Mouse (Mus musculus) olfactory bulb, adult 2 months (tissue): ENCODE results near the gene Ago1.

Experiments
- CTCF ChIP-seq: fragments of 200-500 bp; IDR thresholded peaks from 2 replicates; pipeline ENCODE4 v1.5.1; 2012; ENCODE audit warnings: low read depth, mild to moderate bottlenecking, low read length, moderate library complexity; ENCODE audit not compliant: insufficient read depth
- POLR2A ChIP-seq: fragments of 200-500 bp; IDR thresholded peaks from 2 replicates; pipeline ENCODE4 v1.6.1; 2012; ENCODE audit warnings: mild to moderate bottlenecking, low read depth, low read length, moderate library complexity; ENCODE audit not compliant: insufficient read depth

DNA sequence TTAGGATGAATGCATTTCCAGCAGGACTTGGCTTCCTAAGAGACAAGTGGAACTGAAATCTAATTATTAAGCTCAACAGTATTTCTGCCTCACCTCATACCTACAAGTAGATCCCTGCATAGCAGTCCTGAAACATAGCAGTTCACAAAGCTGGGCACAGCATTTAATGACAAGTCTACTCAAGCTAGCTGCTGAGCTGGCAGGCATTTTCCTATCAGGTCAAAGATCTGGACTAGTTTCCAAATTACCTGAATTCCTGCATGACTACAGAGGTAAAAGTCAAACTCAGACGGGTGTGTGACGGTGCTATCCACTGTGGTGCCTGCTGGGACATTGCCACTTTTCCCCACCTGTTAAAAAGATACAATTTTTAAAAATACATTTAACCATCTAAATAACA is 28.6 kb upstream of the Ago1 start:
- TF ChIP-seq CTCF, result no peak
- no peak for TF ChIP-seq POLR2A
